Mouse (Mus musculus) gastrocnemius, postnatal 36 days (tissue): ENCODE data around the gene Ppargc1a. TPM values are rescaled to one million over a fixed set of nuclear protein-coding genes. Genes with fewer than 3 reads are reported as not detected.

Experiments
- DNase-seq, 2 experiments: peaks; one replicate each; pipeline ENCODE4 v3.0.0; 2022
- intact Hi-C: fragments of 180-260 bp; cut with DNase I; formaldehyde crosslinking; loops from one replicate; pipeline ENCODE4 v1.15.1; 2025
- total RNA-seq, 2 experiments: library from RNA; stranded (reverse); gene quantifications; 2 replicates each; pipeline ENCODE4 v1.2.3; 2021

The Ppargc1a gene
- total RNA-seq, 2 experiments from 2014 or later = 32.1 to 59.9 TPM

DNA sequence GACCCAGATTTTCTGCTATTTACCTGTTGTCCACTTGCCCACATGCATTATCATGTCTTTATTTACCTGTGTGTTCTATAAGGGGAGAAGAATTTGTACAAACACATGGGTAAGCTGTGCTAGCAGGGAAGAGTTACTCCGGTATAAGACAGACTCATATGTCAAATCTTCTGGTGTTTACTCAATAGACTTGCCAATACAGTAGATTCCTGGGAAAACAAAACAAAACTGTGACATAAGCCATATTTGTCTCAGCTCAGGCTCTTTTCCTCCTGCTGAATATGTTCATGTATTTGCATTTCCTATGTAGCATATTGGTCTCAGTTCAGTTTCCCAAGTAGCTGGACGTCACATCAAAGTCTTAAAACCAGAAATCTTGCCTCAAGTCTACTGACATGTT is 135.0 kb downstream of the Ppargc1a start:
- no peak for DNase-seq
- intact Hi-C loops = no loop called here

DNA sequence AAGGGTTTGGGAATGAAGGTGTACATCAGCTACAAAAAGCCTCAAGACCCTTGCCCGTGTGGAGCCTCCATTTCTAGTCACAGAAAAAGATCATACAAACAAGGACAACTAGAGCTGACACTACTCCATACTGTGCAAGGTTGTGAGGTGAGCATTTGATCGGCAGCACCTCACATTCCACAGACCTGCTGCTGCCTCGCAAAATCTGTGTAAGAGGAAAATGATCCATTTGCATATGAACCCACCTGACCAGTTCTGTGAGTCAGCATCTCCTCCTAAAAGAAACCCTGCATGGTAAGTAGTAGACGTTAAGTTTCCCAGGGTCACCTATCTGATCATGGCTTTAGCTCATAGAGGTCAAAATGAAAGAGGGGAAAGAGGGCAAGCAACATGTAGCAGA is 135.5 kb downstream of the Ppargc1a start:
- intact Hi-C loops = no loop called here
- DNase-seq = no peak

GRCm38 (mm10) chr5:51426406-51426805 is 141.1 kb downstream of the Ppargc1a start:
- intact Hi-C loops = no loop called here
- DNase-seq = no peak

- intact Hi-C loops = no loop called here
- DNase-seq = no peak
Observed at GRCm38 (mm10) chr5:51416377-51416776, 151.1 kb downstream of the Ppargc1a start.

DNA sequence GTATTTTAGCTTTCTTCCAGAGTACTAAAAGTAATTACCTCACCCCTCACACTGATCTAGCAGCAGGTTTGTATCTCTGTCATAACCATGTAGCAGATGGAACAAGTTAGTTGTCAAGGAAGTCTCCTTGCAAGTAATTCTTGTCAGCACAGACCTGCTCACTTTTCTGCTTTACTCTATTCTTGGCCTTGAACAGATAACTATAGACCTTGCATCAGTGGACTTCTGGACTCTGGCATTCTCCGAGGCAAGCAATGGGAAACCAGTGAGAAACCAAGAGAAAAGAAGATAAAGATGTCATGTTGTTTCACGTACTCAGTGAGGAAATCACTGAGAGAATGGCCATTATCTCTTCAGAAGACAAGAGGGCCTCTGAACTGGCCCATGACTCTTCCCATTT is 152.1 kb downstream of the Ppargc1a start:
- intact Hi-C loops = no loop called here
- DNase-seq = no peak

DNA sequence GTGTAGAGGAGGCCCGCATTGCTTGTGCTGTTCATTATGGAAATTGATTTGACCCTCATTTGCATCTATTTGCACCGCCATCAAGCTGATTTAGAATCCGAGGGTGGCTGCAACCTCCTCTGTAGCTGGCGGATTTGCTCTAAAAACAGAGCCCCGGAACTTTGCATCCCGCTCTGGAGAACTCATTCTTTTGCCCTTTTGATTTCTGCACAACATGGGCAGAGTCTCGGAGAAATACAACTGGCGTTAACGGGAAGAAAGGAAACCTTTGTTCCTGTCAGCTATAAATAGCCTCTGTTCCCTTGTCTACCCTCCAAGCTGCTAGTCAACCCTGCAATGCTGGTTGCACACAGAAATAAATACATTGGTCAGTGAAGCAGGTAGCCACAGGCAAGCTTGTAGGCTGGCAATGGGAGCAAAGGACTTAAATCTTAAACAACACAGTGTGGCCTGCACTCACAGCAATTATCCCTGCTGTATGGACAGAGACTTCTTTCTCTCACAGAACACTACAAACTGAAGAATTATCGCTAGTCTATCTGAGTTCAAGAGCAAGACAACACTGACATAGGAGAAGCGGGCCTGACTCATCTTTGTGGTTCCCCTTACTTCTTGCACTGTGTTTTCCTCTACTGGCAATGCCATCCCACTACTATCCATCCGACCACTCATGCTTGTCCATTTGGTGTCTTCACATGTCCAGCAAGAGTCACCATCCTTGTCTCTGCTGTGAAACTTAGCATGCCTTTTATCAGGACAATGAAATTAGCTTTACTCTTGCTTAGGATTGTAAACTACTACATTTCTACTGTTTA is 155.0 kb downstream of the Ppargc1a start:
- no peak for DNase-seq
- intact Hi-C loops = no loop called here

GRCm38 (mm10) chr5:51410006-51410405 is 157.5 kb downstream of the Ppargc1a start:
- no peak for DNase-seq
- intact Hi-C loops = no loop called here

- intact Hi-C loops = no loop called here
- no peak for DNase-seq
Observed at GRCm38 (mm10) chr5:51406406-51406805, 161.1 kb downstream of the Ppargc1a start.
